Mouse (Mus musculus) embryonic fibroblast, embryonic 13.5 days (primary cell): ENCODE measurements around the gene Nat10.

ENCODE experiments used
- CTCF ChIP-seq: IDR thresholded peaks from 2 replicates; pipeline ENCODE4 v1.5.1; 2011; ENCODE audit warnings: mild to moderate bottlenecking, control low read depth, low read length, moderate library complexity, borderline replicate concordance; ENCODE audit not compliant: insufficient read depth
- POLR2A ChIP-seq: IDR thresholded peaks from 2 replicates; pipeline ENCODE4 v1.6.1; 2011; ENCODE audit warnings: low read depth, mild to moderate bottlenecking, control low read depth, low read length, moderate library complexity

DNA sequence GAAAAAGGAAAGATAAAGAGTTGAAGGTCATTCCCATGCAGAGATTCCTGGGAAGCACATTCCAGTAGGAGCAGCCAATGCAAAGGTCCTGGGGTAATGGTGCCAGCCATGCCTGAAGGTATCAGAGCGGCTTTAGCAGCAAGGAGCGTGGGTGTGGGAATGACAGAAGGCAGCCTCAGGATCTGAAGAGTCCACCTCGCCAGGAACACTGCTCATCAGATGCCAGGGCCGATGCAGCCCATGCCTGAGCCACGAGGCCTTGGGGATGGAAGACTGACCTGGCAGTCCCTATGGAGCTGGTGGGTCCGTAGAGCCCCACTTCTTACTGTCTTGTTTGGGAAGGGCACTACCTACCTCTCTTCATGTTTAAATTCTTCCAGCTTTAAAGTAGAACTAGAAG is 9.3 kb downstream of the Nat10 start:
- TF ChIP-seq CTCF (no peak), POLR2A (no peak)
